Mouse (Mus musculus) liver, adult 2 months (tissue): ENCODE measurements at regions not wholly inside any gene's neighbourhood (a gene's known extent, or its start where the extent isn't known, plus 50 kb on each side); places are given as distances from the start of the nearest gene placed in this dataset.

Experiments used
- CTCF ChIP-seq: fragments of 200-500 bp; IDR thresholded peaks from 2 replicates; pipeline ENCODE4 v1.5.1; 2011; ENCODE audit warnings: low read depth, low read length, control low read depth
- POLR2A ChIP-seq: fragments of 200-500 bp; IDR thresholded peaks from 2 replicates; pipeline ENCODE4 v1.6.1; 2011; ENCODE audit warnings: low read length, control low read depth; ENCODE audit not compliant: insufficient read depth; ENCODE audit errors: extremely low read depth

DNA sequence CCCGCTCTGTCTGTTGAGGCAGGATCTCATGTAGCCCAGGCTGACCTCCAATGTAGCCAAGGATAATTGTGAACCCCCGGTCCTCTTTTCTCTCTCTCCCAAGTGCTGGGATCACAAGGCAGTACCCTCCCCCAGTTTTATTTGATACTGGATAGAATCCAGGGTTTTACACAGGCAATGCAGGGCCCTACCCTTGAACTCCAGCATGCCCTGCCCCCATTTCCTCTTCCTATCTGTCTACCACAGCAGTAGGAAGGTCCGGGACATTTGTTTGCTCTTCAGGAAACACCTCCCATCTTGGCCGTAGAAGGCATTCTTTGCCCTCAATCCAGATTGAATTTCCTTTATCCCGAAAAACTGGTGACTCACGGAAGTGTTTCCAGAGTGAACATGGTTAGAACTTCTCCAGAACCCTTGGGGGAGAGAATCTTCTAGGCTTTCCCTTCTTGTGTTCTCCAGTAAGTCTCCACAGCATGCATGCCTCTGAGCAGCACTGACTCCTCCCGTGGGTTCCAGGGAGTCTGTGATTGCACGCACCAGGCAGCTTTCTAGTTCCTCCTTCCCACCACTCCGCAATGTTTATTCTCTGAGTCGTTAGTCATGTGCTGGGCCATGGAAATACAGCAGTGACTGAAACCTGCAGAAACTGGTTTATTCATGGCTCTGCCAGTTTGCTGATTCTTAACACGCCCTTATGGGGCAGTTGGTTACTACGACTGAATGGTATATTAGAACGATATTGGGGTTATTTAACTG lies 146.3 kb upstream of the Zfp64 start:
- no peak for TF ChIP-seq POLR2A
- no peak for TF ChIP-seq CTCF
